Mouse (Mus musculus) mammary gland, adult 2 months (tissue): ENCODE measurements around the gene BC003965. TPM values are rescaled to one million over a fixed set of nuclear protein-coding genes. Genes with fewer than 3 reads are reported as not detected.

Experiments
- polyA plus RNA-seq: library from polyadenylated mRNA; depleted of rRNA; stranded (reverse); fragments of >200 nt; gene quantifications from 2 replicates; pipeline ENCODE4 v1.2.3, GENCODE M21; 2012; ENCODE audit warnings: low replicate concordance; rRNA removed

The BC003965 gene
- polyA plus RNA-seq: 12.1 and 15.0 TPM in 2 replicates

GRCm38 (mm10) chr17:25184129-25184691, at the start of gene BC003965:
TSS of gene BC003965 (plus strand) at chr17:25184554.

GRCm38 (mm10) chr17:25162161-25162560, 22.2 kb upstream of the BC003965 start, which contains the start of gene Ccdc154:
TSS of gene Ccdc154 (plus strand) at chr17:25162461.

GRCm38 (mm10) chr17:25175411-25175810, 8.9 kb upstream of the BC003965 start, which contains the start of gene Gm38655:
TSS of gene Gm38655 (minus strand) at chr17:25175471.

GRCm38 (mm10) chr17:25188150-25189031, 4.0 kb downstream of the BC003965 start, which contains the start of gene Unkl:
TSS of gene Unkl (plus strand) at chr17:25188397.

Other genes starting within 250 kb of the BC003965 start
- gene Mapk8ip3, start 247.6 kb upstream of the BC003965 start, polyA plus RNA-seq: 128 and 130 TPM in 2 replicates
- gene Jpt2, start 223.9 kb upstream of the BC003965 start, polyA plus RNA-seq: 5.4 and 11.3 TPM in 2 replicates
- 17.1 and 23.3 TPM in 2 replicates for gene Cramp1l, start 168.8 kb upstream of the BC003965 start, polyA plus RNA-seq
- 14.5 and 16.9 TPM in 2 replicates for gene Ift140, start 168.5 kb upstream of the BC003965 start, polyA plus RNA-seq
- 39.7 and 51.0 TPM in 2 replicates for gene Tmem204, start 101.0 kb upstream of the BC003965 start, polyA plus RNA-seq
- gene Telo2, start 68.6 kb upstream of the BC003965 start, polyA plus RNA-seq: 25.0 and 25.6 TPM in 2 replicates
- 0.20 TPM in 1 of 2 replicates, not detected in the other for gene Ptx4, start 63.8 kb upstream of the BC003965 start, polyA plus RNA-seq
- gene Clcn7, start 51.2 kb upstream of the BC003965 start, polyA plus RNA-seq: 37.0 and 43.4 TPM in 2 replicates
- gene Ccdc154, start 22.1 kb upstream of the BC003965 start, polyA plus RNA-seq: not detected in 2 replicates
- gene Gm38655, start 9.1 kb upstream of the BC003965 start, polyA plus RNA-seq: not detected in 2 replicates
- 16.7 and 34.5 TPM in 2 replicates for gene Unkl, start 3.8 kb downstream of the BC003965 start, polyA plus RNA-seq
- 33.3 and 36.1 TPM in 2 replicates for gene Gnptg, start 55.6 kb downstream of the BC003965 start, polyA plus RNA-seq
- 19.2 and 25.1 TPM in 2 replicates for gene Tsr3, start 55.6 kb downstream of the BC003965 start, polyA plus RNA-seq
- gene Baiap3, start 71.8 kb downstream of the BC003965 start, polyA plus RNA-seq: 6.9 and 16.3 TPM in 2 replicates
- gene Ube2i, start 90.1 kb downstream of the BC003965 start, polyA plus RNA-seq: 95.6 and 146 TPM in 2 replicates
- 1.1 and 1.4 TPM in 2 replicates for gene Prss34, start 113.8 kb downstream of the BC003965 start, polyA plus RNA-seq
- not detected in 2 replicates for gene Prss28, start 124.1 kb downstream of the BC003965 start, polyA plus RNA-seq
- gene Prss29, start 134.1 kb downstream of the BC003965 start, polyA plus RNA-seq: not detected in 2 replicates
- gene Tpsab1, start 161.0 kb downstream of the BC003965 start, polyA plus RNA-seq: 1.5 and 2.0 TPM in 2 replicates
- gene Tpsb2, start 181.8 kb downstream of the BC003965 start, polyA plus RNA-seq: 130 and 146 TPM in 2 replicates
- 4.0 and 4.8 TPM in 2 replicates for gene Tpsg1, start 184.7 kb downstream of the BC003965 start, polyA plus RNA-seq
- 3.6 and 3.7 TPM in 2 replicates for gene Cacna1h, start 249.2 kb downstream of the BC003965 start, polyA plus RNA-seq